Mouse (Mus musculus) urinary bladder, adult 2 months (tissue): Measurements from ENCODE around the gene Irf2bpl. TPM values are rescaled to one million over a fixed set of nuclear protein-coding genes. Genes with fewer than 3 reads are reported as not detected.
A peak's percentile ranks its signal among the peaks of the same experiment; 100 is the strongest.

Source experiments
- DNase-seq: peaks from one replicate; pipeline ENCODE4 v3.0.0; 2022; ENCODE audit warnings: low spot score
- polyA plus RNA-seq: library from polyadenylated mRNA; depleted of rRNA; stranded (reverse); fragments of >200 nt; gene quantifications from 2 replicates; pipeline ENCODE4 v1.2.3, GENCODE M21; 2012

The Irf2bpl gene
- polyA plus RNA-seq, 1 experiment: 29.6 TPM

DNA sequence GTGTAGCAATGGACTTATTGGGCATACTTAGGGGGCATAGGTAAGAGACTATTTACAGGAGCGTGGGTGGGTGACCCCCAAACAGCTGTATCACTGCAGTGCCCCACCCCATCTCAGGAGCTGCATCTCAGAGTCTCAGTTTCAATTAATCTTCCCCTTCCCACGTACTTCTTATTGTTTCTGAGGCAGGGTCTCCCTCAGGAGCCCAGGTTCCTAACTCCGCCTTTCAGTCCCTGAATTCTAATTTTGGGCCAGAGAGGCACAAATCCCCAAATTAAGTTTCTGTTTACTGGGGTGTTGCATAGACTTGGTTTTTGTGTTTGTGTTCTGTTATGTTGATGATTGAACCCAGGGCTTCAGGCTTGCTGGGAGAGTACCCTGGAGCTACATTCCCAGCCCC lies 13.8 kb upstream of the Irf2bpl start:
- no peak for DNase-seq

DNA sequence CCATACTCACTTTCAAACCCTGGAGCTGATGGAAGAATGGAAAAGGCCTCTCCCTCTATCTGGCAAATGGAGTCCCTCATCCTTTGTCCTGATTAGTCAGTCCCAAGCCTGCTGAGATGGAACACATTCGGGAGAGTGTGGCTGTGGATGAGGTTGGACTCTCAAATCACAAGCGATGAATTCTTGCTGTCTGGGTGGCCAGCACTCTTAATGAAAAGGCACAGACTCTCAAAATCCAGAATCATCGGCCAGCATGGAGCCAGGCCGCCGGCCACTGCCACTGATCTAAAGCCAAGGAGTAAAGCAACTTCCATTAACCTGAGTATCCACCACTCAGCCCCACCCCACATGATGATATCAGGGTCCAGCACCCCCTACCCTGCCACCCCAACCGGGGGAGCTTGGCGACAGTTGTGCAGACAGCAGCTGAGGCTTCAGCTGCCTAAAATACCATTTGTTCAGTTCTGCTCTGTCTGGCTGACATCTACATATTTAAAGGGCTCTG lies 13.2 kb upstream of the Irf2bpl start:
- DNase-seq: no peak

DNA sequence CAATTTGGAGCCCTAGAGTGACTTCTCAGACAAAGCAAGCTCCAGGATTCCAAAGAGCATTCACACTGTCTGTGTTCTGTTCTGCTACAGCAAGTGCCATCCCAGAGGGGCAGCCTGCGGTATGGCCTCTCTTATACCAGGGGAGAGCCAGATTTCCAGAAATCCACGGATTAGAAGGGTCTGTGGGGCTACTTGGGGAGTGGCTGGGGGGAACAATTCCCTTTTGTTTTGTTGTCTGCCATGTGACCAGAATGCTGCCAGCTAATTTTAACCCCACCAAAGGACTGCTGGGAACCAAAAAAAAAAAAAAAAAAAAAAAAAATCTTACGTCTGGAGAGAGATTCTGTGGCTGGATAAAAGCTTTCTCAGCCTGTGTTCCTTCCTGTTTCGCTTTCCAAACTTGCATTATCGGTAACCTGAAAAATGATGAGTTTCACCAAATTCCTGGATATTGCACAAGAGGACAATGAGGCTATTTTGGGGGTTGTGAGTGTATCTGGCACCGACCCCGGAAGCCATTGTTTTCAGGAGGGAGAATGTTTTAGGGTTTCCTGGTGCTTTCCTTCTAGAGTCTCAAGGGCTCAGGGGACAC lies 12.4 kb upstream of the Irf2bpl start:
- DNase-seq: no peak

DNA sequence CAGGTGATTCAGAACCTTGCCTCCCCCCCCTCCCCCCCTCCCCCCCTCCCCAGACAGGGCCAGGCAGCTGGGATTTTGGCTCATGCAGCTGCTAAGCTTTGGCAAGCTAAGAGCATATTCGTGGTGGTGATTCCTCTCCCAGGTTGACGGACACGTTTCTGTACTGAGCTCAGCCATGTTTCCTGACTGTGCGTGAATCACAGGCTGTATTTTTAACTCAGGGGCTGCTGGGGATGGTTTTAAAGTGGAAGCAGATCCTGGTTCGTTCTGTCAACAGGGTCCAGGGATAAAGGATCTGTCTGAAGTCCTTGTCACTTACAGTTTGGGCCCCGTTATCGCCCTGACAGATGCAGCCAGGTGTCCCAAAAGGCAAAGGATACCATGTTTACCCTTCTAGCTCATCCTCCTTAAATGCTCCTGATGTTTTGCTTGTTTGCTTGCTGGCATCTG lies 11.9 kb upstream of the Irf2bpl start:
- DNase-seq: no peak

GRCm38 (mm10) chr12:86895703-86896409 lies 11.3 kb upstream of the Irf2bpl start:
- no peak for DNase-seq

GRCm38 (mm10) chr12:86894841-86895428 lies 10.3 kb upstream of the Irf2bpl start:
- no peak for DNase-seq

DNA sequence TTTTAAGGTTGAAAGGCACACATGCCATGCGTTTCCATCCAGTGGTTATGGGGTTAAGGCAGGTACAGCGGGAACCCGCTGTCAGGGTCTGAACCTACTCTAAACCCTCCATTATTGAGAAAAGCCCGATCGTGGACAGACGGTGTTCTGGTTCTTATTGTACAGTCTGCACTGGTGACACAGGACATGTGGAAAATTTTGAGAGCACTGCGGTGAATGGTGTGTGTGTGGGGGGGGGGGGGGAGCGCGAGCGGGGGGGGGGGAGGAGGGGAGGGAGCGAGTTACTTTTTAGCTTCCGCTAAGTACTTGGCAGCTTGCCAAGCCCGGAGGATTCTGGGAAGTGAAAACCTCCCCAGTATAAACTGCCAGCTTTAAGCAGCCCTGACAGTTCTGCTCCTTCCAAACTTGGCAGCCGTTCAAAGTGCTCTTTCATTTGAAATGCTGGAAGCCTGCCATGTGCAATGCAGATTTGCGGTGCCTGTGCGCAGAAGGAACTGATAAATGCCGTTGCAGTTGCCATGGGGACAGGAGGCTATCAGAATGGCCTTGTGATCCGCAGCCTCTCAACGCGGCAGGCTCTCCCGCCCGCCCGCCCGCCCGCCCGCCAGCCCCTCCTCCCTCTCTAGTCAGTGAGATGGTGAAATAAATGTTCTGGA lies 9.7 kb upstream of the Irf2bpl start:
- DNase-seq: peak; percentile 94

- DNase-seq: no peak
Observed at GRCm38 (mm10) chr12:86893326-86894183, 9.0 kb upstream of the Irf2bpl start.

DNA sequence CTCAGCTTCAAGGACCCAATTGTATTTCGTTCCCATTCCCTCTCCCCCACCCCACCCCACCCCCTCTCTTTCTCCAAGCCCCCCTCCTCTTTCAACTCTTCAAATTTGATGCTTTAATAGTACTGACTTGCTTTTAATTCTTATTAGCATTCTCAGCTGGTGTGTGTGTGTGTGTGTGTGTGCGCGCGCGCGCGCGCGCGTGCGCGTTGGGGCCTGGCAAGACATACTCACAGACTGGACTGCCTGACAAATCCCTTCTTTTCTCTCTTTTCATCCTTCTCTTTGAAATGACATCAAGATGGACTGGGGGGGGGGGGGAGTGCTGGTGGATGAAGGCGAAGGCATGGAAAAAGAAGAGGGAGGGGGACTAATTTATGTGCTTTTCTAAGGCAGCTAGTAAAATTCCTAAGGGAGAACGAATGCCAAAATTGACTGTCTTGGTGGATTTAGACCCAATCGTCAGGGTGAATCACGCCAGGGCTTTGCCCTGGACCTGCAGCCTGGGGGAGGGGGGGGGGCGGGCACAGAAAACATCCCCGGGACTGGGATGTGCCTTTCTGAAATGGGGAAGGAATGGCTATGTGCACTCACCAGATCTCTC lies 8.2 kb upstream of the Irf2bpl start:
- DNase-seq: no peak

- peak; percentile 60 for DNase-seq
Observed at GRCm38 (mm10) chr12:86891786-86892702, 7.4 kb upstream of the Irf2bpl start.

DNA sequence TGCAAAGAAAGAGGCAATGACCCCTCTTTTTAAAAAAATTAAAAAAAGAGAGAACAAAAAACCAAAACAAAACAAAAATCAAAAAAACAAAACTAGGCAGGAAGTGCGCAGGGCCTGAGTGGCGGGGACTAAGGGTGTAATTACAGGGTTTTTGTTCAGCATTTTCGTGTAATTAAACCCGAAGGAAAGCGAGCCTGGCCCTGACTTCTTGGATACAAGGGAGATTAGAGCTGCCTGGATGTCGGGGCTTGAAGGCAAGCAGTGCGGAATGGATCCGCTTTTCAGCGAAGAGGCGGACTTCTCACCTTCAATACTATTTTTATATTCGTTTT lies 6.8 kb upstream of the Irf2bpl start:
- DNase-seq: no peak

DNA sequence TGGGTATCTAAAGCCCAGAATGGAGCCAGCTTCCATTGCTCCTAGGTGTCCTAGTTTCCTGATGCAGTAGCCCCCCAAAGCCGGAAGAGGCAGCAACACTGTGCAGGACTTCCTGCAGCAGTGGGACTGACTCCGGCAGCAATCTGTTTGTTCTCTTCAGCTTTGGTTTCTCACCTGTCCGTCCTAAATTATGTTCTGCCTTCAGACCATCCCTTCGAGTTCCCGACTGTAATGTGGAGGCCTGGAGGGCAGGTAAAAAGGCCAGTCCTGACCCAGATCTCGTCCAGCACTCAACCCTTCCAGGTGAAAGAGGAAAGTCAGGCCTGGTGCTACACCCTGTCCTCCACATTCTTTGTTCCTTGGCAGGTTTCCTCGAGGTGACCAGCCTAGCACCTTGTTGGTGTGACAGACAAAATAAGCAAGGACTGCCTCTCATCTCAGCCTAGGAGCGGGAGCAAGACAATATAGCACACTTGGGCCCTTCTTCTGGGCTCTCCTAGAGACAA lies 6.3 kb upstream of the Irf2bpl start:
- DNase-seq: no peak

- no peak for DNase-seq
Observed at GRCm38 (mm10) chr12:86890091-86890720, 5.6 kb upstream of the Irf2bpl start.

- no peak for DNase-seq
Observed at GRCm38 (mm10) chr12:86889103-86889644, 4.6 kb upstream of the Irf2bpl start.

- peak; percentile 74 for DNase-seq
Observed at GRCm38 (mm10) chr12:86888130-86889069, 3.8 kb upstream of the Irf2bpl start.

DNA sequence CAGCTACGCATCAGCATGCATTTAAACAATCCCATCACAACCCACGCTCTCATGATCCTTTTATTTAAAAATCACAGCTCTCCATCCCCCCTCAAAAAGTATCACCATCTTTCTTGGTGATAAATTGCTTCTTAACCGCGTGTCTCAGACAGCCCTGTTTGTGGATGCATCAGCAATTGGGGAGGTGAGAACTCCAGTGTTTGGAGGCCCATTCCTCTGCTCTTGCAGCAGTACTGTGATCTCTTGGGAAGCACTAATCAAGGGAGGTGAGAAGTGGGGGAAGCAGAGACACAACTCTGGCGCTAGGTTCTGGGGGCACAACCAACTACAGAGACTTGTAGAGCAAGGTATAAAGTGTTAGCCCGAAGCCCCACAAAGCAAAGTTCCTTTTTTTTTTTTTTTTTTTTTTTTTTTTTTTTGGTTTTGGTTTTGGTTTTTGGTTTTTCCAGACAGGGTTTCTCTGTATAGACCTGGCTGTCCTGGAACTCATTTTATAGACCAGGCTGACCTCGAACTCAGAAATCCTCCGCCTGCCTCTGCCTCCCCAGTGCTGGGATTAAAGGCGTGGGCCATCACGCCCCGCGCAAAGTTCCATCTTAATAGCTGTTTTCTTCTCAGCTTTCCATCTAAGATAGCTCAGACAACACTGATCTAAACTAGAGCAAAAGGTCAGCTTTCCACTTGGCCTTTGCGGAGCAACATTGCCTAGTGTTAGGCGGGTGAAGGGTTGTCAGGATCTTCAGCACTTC lies 3.0 kb upstream of the Irf2bpl start:
- DNase-seq: no peak

DNA sequence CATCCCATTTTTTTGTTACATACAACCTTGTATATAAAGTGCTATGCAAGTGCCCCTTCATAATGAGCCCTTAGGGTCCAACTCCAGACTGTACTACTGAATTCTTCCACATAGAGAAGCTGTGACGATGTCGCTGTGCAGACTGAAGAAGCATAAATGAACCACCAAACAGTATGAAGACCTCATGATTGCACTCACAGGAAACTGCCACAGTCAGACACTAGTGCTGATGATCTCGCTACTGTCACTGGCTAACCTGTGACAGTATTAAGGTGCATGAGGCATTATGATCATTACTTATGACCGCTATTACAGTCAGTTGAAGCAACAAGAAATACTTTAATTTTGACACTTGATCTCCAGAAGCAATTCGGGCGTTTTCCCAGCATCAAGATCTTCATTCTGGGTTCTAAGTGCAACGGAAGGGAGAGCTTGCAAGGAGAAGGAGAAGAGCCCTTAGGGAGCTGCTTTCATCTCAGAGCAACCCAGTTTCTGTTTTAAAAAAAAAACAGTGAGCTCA lies 1.9 kb upstream of the Irf2bpl start:
- DNase-seq: no peak
